Mouse (Mus musculus) MEL (cell line): ENCODE data around the gene Ubxn10. TPM values are rescaled to one million over a fixed set of nuclear protein-coding genes. Genes with fewer than 3 reads are reported as not detected.

Experiments used
- DNase-seq: peaks from one replicate; pipeline ENCODE4 v3.0.0; 2011; ENCODE audit warnings: low read depth, low spot score
- H3K27ac ChIP-seq: 2 replicates; pipeline ENCODE4 v1.5.1; 2012; ENCODE audit warnings: low read depth, mild to moderate bottlenecking, control low read depth, low read length, moderate library complexity; ENCODE audit not compliant: control insufficient read depth
- H3K27me3 ChIP-seq, 2 experiments: fragments of 150-350 bp in 1 of 2; sonication (generic) in 1 of 2; 2 replicates each; pipeline ENCODE4 v1.6.1; 2012; ENCODE audit warnings: low read length in 2 of 2, mild to moderate bottlenecking in 2 of 2, improper control_type of control experiment in 1 of 2, moderate library complexity in 1 of 2; ENCODE audit not compliant: insufficient read depth in 2 of 2, control insufficient read depth in 1 of 2
- H3K36me3 ChIP-seq, 2 experiments: 2 replicates each; pipeline ENCODE4 v1.6.1; 2012 to 2014; ENCODE audit warnings: low read length in 2 of 2, improper control_type of control experiment in 1 of 2, inconsistent platforms in 1 of 2, mild to moderate bottlenecking in 1 of 2; ENCODE audit not compliant: insufficient read depth in 2 of 2, control insufficient read depth in 1 of 2
- H3K4me1 ChIP-seq, 2 experiments: fragments of 150-350 bp in 1 of 2; sonication (generic) in 1 of 2; 2 replicates each; pipeline ENCODE4 v1.6.1; 2012; ENCODE audit warnings: low read length in 2 of 2, improper control_type of control experiment in 1 of 2, mild to moderate bottlenecking in 1 of 2; ENCODE audit not compliant: insufficient read depth in 2 of 2, control insufficient read depth in 1 of 2
- H3K4me3 ChIP-seq, 2 experiments: fragments of 150-350 bp in 1 of 2; sonication (generic) in 1 of 2; 2 replicates each; pipeline ENCODE4 v1.5.1; 2012; ENCODE audit warnings: low read depth in 2 of 2, low read length in 2 of 2, mild to moderate bottlenecking in 2 of 2, moderate library complexity in 2 of 2, control low read depth in 1 of 2, improper control_type of control experiment in 1 of 2; ENCODE audit not compliant: control insufficient read depth in 1 of 2, insufficient read depth in 1 of 2
- H3K79me2 ChIP-seq: 2 replicates; pipeline ENCODE4 v1.6.1; 2012; ENCODE audit warnings: mild to moderate bottlenecking, low read length, moderate library complexity; ENCODE audit not compliant: control insufficient read depth, poor library complexity, insufficient read depth
- H3K9ac ChIP-seq: 2 replicates; pipeline ENCODE4 v1.6.1; 2012; ENCODE audit warnings: low read depth, mild to moderate bottlenecking, control low read depth, low read length, moderate library complexity; ENCODE audit not compliant: control insufficient read depth, poor library complexity, severe bottlenecking
- H3K9me3 ChIP-seq: fragments of 150-350 bp; sonication (generic); replicated peaks from 2 replicates; pipeline ENCODE4 v1.6.1; 2012; ENCODE audit warnings: mild to moderate bottlenecking, low read length, improper control_type of control experiment, moderate library complexity; ENCODE audit not compliant: insufficient read depth
- CHD1 ChIP-seq: IDR thresholded peaks from 2 replicates; pipeline ENCODE4 v1.6.1; 2012; ENCODE audit warnings: low read depth, mild to moderate bottlenecking, inconsistent platforms, low read length, improper control_type of control experiment
- ELF1 ChIP-seq: IDR thresholded peaks from 2 replicates; pipeline ENCODE4 v1.6.1; 2014; ENCODE audit warnings: low read depth, mild to moderate bottlenecking, inconsistent platforms, low read length, improper control_type of control experiment, moderate library complexity
- GABPA ChIP-seq: IDR thresholded peaks from 2 replicates; pipeline ENCODE4 v1.6.1; 2012; ENCODE audit warnings: low read depth, mild to moderate bottlenecking, inconsistent platforms, low read length, improper control_type of control experiment, moderate library complexity
- MAFK ChIP-seq: IDR thresholded peaks from 2 replicates; pipeline ENCODE4 v1.6.1; 2011; ENCODE audit warnings: low read depth, mild to moderate bottlenecking, low read length, improper control_type of control experiment, borderline replicate concordance
- MAX ChIP-seq: IDR thresholded peaks from 2 replicates; pipeline ENCODE4 v1.6.1; 2011; ENCODE audit warnings: low read length, improper control_type of control experiment
- MAZ ChIP-seq: IDR thresholded peaks from 2 replicates; pipeline ENCODE4 v1.6.1; 2012; ENCODE audit warnings: low read depth, mild to moderate bottlenecking, inconsistent platforms, low read length, improper control_type of control experiment
- MYB ChIP-seq: IDR thresholded peaks from 2 replicates; pipeline ENCODE4 v1.6.1; 2011; ENCODE audit warnings: mild to moderate bottlenecking, low read depth, low read length, improper control_type of control experiment
- MYC ChIP-seq: IDR thresholded peaks from 2 replicates; pipeline ENCODE4 v1.6.1; 2011; ENCODE audit warnings: low read depth, mild to moderate bottlenecking, low read length, improper control_type of control experiment, moderate library complexity
- TAL1 ChIP-seq: IDR thresholded peaks from 2 replicates; pipeline ENCODE4 v1.6.1; 2012; ENCODE audit warnings: mild to moderate bottlenecking, inconsistent platforms, low read length, moderate library complexity, mixed read lengths
- TCF12 ChIP-seq: IDR thresholded peaks from 2 replicates; pipeline ENCODE4 v1.6.1; 2014; ENCODE audit warnings: low read depth, mild to moderate bottlenecking, inconsistent platforms, low read length, improper control_type of control experiment, moderate library complexity
- USF1 ChIP-seq: IDR thresholded peaks from 2 replicates; pipeline ENCODE4 v1.6.1; 2014; ENCODE audit warnings: low read depth, mild to moderate bottlenecking, inconsistent platforms, low read length, improper control_type of control experiment, moderate library complexity
- USF2 ChIP-seq, 2 experiments: IDR thresholded peaks; 2 replicates each; pipeline ENCODE4 v1.6.1; 2011 to 2012; ENCODE audit warnings: improper control_type of control experiment in 2 of 2, low read length in 2 of 2, borderline replicate concordance in 1 of 2, inconsistent platforms in 1 of 2, low read depth in 1 of 2, mild to moderate bottlenecking in 1 of 2; ENCODE audit not compliant: insufficient read depth in 1 of 2
- ZC3H11A ChIP-seq: IDR thresholded peaks from 2 replicates; pipeline ENCODE4 v1.6.1; 2012; ENCODE audit warnings: low read depth, mild to moderate bottlenecking, inconsistent platforms, low read length, improper control_type of control experiment
- ZKSCAN1 ChIP-seq: IDR thresholded peaks from 2 replicates; pipeline ENCODE4 v1.6.1; 2012; ENCODE audit warnings: low read depth, mild to moderate bottlenecking, inconsistent platforms, low read length, improper control_type of control experiment, moderate library complexity
- ZMIZ1 ChIP-seq: IDR thresholded peaks from 2 replicates; pipeline ENCODE4 v1.6.1; 2012; ENCODE audit warnings: low read depth, mild to moderate bottlenecking, inconsistent platforms, low read length, improper control_type of control experiment, moderate library complexity
- polyA plus RNA-seq, 2 experiments: library from polyadenylated mRNA; stranded (reverse) in 1 of 2; unstranded in 1 of 2; fragments of >175 nt in 1 of 2; fragments of >200 nt in 1 of 2; gene quantifications; 2 replicates each; pipeline versions ENCODE4 v1.2.1 to v1.2.4; 2012; ENCODE audit warnings: low replicate concordance in 2 of 2, low read depth in 1 of 2; ENCODE audit not compliant: insufficient read length in 2 of 2, insufficient read depth in 1 of 2, missing spikeins in 1 of 2
- total RNA-seq: library from RNA; depleted of rRNA; stranded (reverse); fragments of 300-350 nt; gene quantifications from 2 replicates; pipeline ENCODE4 v1.2.3, GENCODE M21; 2012

The Ubxn10 gene
- total and polyA plus RNA-seq, 3 experiments, result not detected

DNA sequence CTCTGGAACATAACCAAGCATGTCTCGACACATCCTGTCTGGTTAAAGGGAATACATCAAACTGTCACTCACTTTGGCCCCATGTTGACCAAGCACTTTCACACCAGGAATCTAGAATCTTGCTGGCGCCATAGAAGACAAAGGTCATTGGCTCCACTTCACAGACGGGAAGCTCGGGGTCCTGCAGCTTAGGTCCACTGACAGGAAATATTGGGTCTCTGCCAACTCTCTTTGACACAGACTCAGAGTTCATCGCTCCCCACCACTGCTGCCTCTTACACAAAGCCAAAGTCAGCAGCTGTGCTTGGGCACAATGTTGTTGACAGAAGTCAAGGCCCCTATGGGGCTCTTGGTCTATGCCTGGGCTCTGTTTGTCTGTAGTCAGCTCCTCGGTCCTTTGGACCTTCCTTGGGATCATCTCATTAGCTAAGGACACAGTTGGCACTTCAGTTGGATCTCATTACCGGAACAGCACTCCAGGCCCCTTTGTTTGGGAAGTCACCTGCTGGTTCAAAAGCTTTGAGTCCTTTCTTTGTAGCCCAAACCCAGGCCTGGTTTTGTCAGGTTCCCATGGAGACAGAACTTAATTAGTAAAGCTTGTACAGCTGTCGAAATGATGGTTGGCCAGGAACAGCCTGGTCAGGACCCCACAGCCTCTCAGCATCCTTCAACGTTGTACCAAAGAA is 7.8 kb downstream of the Ubxn10 start:
- Histone ChIP-seq H3K36me3 (no peaks in the 10 kb centered on the region), H3K4me3 (no peak overlapping the region), H3K27ac (no peak overlapping the region), H3K9me3 (no peaks in the 10 kb centered on the region), H3K27me3 (no peaks in the 10 kb centered on the region), H3K9ac (no peak overlapping the region), H3K79me2 (no peaks in the 10 kb centered on the region), H3K4me1 (no peaks in the 10 kb centered on the region)
- DNase-seq, result no peak
- TF ChIP-seq ELF1 (no peak), MYB (no peak), MYC (no peak), ZC3H11A (no peak), USF2 (IDR thresholded peaks at IDR 0.05; ENCODE audit: borderline replicate concordance in 1 of 2, insufficient read depth in 1 of 2, low read depth in 1 of 2, low read length in 2 of 2) (no peak), TAL1 (no peak)

DNA sequence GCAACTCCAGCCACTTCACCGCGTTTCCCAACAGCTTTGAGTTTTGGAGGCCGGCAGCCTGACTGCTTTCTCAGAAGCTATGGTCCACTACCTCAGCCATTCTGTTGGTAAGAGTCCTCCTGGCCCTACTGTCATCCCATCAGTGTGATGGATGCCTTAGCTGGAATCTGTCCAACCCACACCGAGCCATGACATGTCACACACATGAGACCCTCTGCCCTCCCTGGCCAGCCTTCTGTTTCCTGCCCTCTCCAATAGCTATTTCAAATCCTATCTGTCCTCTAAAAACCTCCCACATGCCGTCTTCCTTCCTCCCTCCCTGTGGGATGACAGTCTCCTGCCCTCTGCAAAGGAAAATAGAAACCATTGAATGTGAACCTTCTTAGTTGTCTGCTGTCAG is 11.2 kb downstream of the Ubxn10 start:
- Histone ChIP-seq H3K27ac (no peak overlapping the region), H3K9me3 (no peaks in the 10 kb centered on the region), H3K27me3 (no peaks in the 10 kb centered on the region), H3K4me3 (no peak overlapping the region), H3K36me3 (no peaks in the 10 kb centered on the region), H3K9ac (no peak overlapping the region), H3K79me2 (no peaks in the 10 kb centered on the region), H3K4me1 (no peaks in the 10 kb centered on the region)
- DNase-seq, result no peak
- TF ChIP-seq ZKSCAN1 (no peak), TAL1 (no peak), ZMIZ1 (no peak)

DNA sequence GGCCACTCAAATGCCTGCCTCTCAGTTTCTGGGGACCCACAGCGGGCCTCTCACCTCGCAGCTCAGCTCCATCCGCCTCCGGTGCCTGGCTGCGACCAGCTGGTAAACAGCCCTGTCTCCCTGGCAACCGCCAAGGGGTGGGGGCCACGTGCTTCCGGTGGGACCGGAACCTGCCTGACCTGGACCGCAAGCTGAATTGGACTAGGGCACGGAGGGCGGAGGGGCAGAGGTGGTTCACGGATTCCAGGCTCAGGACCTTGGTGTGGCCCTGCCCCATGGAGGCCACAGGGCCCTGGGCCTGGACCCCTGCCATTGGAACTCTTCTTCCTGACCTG is 11.9 kb downstream of the Ubxn10 start:
- Histone ChIP-seq H3K4me3 (no peak overlapping the region), H3K4me1 (no peaks in the 10 kb centered on the region), H3K36me3 (no peaks in the 10 kb centered on the region), H3K27ac (no peak overlapping the region), H3K9ac (no peak overlapping the region), H3K27me3 (no peaks in the 10 kb centered on the region), H3K9me3 (no peaks in the 10 kb centered on the region), H3K79me2 (no peaks in the 10 kb centered on the region)
- DNase-seq, result no peak
- TF ChIP-seq MAFK (no peak), MAX (no peak), CHD1 (no peak), USF1 (no peak), TCF12 (no peak), GABPA (no peak), MAZ (no peak), MYB (no peak)
